Mouse (Mus musculus) liver, embryonic 16.5 days (tissue): ENCODE measurements around the gene Wee2. TPM values are rescaled to one million over a fixed set of nuclear protein-coding genes. Genes with fewer than 3 reads are reported as not detected.

Source experiments
- ATAC-seq: fragments of 200-750 bp; cut with Nextera tagmentation; 2 replicates; pipeline ENCODE4 v1.8.0; 2017; ENCODE audit warnings: low read depth, mild to moderate bottlenecking, moderate number of reproducible peaks, moderate library complexity
- H3K27ac ChIP-seq: fragments of 300-500 bp; sonication (generic); 2 replicates; pipeline ENCODE4 v1.5.1; 2014; ENCODE audit warnings: mild to moderate bottlenecking, low read length
- H3K27me3 ChIP-seq: fragments of 300-500 bp; sonication (generic); 2 replicates; pipeline ENCODE4 v1.6.1; 2014; ENCODE audit warnings: low read depth, low read length, mixed read lengths; ENCODE audit not compliant: control insufficient read depth, insufficient read depth
- H3K36me3 ChIP-seq: fragments of 300-500 bp; sonication (generic); 2 replicates; pipeline ENCODE4 v1.6.1; 2014; ENCODE audit warnings: mild to moderate bottlenecking; ENCODE audit not compliant: control insufficient read depth, insufficient read depth
- H3K4me1 ChIP-seq: fragments of 300-500 bp; sonication (generic); 2 replicates; pipeline ENCODE4 v1.6.1; 2014; ENCODE audit warnings: low read depth, low read length, mixed read lengths; ENCODE audit not compliant: control insufficient read depth
- H3K4me2 ChIP-seq: fragments of 300-500 bp; sonication (generic); 2 replicates; pipeline ENCODE4 v1.6.1; 2014; ENCODE audit warnings: low read depth, low read length, mixed read lengths
- H3K4me3 ChIP-seq: fragments of 300-500 bp; sonication (generic); 2 replicates; pipeline ENCODE4 v1.5.1; 2014; ENCODE audit warnings: low read depth, mild to moderate bottlenecking, low read length
- H3K9ac ChIP-seq: fragments of 300-500 bp; sonication (generic); 2 replicates; pipeline ENCODE4 v1.6.1; 2014; ENCODE audit warnings: low read depth, low read length
- H3K9me3 ChIP-seq: fragments of 300-500 bp; sonication (generic); replicated peaks from 2 replicates; pipeline ENCODE4 v1.6.1; 2016; ENCODE audit warnings: low read length; ENCODE audit not compliant: control insufficient read depth
- WGBS: fragments of 180-500 bp; shearing (Covaris S2); extraction: QIAGEN DNeasy Blood & Tissue Kit; methylation state at CpG from one replicate; pipeline ENCODE4 v1.1.7; 2014; ENCODE audit not compliant: insufficient replicate concordance; 5-methylcytosine and 5-hydroxymethylcytosine counted together
- polyA plus RNA-seq: library from polyadenylated mRNA; unstranded; fragments of >200 nt; fragmentation: Nextera tagmentation; extraction: Ambion mirVana; gene quantifications from 2 replicates; pipeline ENCODE4 v1.2.1, GENCODE M21; 2015

The Wee2 gene
- polyA plus RNA-seq, 1 experiment from 2014 or later = not detected

DNA sequence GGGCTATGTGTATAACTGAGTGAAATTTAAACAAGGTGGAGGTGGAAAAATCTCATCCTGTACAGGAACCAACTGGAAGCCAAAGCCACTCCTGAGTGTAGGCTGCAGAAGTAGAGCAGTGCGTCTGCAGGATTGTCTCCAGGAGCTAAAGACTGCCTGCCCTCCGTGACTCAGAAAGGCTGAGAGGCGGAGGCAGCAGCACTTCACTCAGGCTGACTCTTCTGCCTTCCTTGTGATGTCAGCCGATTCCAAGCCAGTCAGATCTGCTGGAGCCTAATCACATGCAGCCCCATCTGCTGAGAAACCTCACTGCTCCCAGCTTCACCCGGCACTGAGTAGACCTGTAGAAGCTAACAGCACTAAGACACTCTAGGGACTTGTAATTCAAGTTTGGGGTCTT, 43.4 kb downstream of the Wee2 start:
- no peaks in the 10 kb centered on the region for H3K4me1 ChIP-seq
- H3K9me3 ChIP-seq = no peaks in the 10 kb centered on the region
- 84% methylated on average over 5 of the region's 5 CpGs for WGBS
- H3K4me3 ChIP-seq = no peak overlapping the region
- H3K27me3 ChIP-seq = no peaks in the 10 kb centered on the region
- H3K27ac ChIP-seq = no peak overlapping the region
- no peak overlapping the region for H3K4me2 ChIP-seq
- H3K36me3 ChIP-seq = peaks cover 24% of the 10 kb centered on the region
- no peak overlapping the region for H3K9ac ChIP-seq
- ATAC-seq = no peak

DNA sequence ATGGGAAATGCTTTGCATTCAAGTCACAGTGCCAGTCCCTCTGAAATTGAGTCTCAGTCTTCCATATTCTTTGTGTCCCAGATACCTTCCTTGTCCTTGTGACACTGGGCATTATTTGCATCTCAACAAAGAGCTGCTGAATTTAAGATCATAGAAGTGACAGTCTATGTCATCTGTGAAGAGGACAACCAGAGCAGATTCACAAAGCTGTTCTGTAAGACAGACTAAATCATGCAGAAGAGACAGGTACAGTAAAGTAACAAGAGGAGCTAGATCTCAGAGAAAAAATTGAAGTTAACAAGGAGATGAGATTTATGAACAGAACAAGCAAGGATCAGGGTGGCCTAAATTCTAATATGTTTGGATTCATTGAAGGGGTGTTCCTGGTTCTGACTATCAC, 52.0 kb downstream of the Wee2 start, which contains the start of gene Tas2r137:
Gene Tas2r137 (plus strand): TSS at position 301 of the 400 bp plus-strand sequence.
- no peak within 1 kb of the TSS for H3K9ac ChIP-seq
- H3K27ac ChIP-seq = no peak within 1 kb of the TSS
- H3K4me1 ChIP-seq = no peaks in the 10 kb centered on the region
- H3K36me3 ChIP-seq = no peaks in the 10 kb centered on the region
- H3K4me2 ChIP-seq = no peak within 1 kb of the TSS
- no peaks in the 10 kb centered on the region for H3K27me3 ChIP-seq
- no peak for ATAC-seq
- H3K9me3 ChIP-seq = no peaks in the 10 kb centered on the region
- H3K4me3 ChIP-seq = no peak within 1 kb of the TSS

DNA sequence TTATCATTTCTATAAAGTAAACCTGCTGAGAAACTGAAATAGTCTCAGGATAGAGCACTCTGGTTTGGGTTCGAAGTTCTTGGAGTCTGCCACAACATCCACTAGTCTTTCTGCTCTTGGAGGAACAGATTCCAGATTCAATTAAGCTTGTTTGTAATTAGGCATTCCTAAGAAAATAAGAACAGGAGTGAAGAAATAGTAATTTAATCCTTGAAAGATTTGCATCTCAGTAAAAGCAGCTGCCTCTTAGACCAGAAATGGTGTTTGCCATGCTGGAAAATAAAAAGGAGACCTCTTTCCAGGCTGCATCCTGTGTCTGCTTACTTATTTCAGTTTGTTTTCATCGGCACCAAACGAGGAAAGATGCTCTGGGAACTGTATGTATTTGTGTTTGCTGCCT, 54.3 kb downstream of the Wee2 start, which contains the start of gene Tas2r108:
Gene Tas2r108 (plus strand): TSS at position 301 of the 400 bp plus-strand sequence.
- 59% methylated on average over 3 of the region's 3 CpGs for WGBS

More for the DNA sequence above, 54.3 kb downstream of the Wee2 start, which contains the start of gene Tas2r108:
- no peak within 1 kb of the TSS for H3K4me2 ChIP-seq
- H3K27ac ChIP-seq = no peak within 1 kb of the TSS
- no peak within 1 kb of the TSS for H3K9ac ChIP-seq
- no peaks in the 10 kb centered on the region for H3K4me1 ChIP-seq
- no peaks in the 10 kb centered on the region for H3K36me3 ChIP-seq
- H3K9me3 ChIP-seq = no peaks in the 10 kb centered on the region
- no peak for ATAC-seq
- no peak within 1 kb of the TSS for H3K4me3 ChIP-seq
- H3K27me3 ChIP-seq = no peaks in the 10 kb centered on the region

Other genes with a start within 250 kb of the Wee2 start
- gene Agk, start 113.9 kb upstream of the Wee2 start, polyA plus RNA-seq = 11.0 and 11.4 TPM in 2 replicates
- gene E330009J07Rik, start 3.0 kb upstream of the Wee2 start, polyA plus RNA-seq = 1.3 and 2.1 TPM in 2 replicates
- 46.8 and 52.3 TPM in 2 replicates for gene Ssbp1, start 32.3 kb downstream of the Wee2 start, polyA plus RNA-seq
- not detected in 2 replicates for gene Tas2r137, start 52.1 kb downstream of the Wee2 start, polyA plus RNA-seq
- not detected in 2 replicates for gene Tas2r108, start 54.4 kb downstream of the Wee2 start, polyA plus RNA-seq
- not detected in 2 replicates for gene Prss37, start 80.4 kb downstream of the Wee2 start, polyA plus RNA-seq
- 0.02 TPM in 1 of 2 replicates, not detected in the other for gene Olfr461, start 116.0 kb downstream of the Wee2 start, polyA plus RNA-seq
- gene Olfr460, start 130.4 kb downstream of the Wee2 start, polyA plus RNA-seq = not detected in 2 replicates
- 9.7 and 10.1 TPM in 2 replicates for gene Clec5a, start 146.7 kb downstream of the Wee2 start, polyA plus RNA-seq
- not detected in 2 replicates for gene Tas2r138, start 174.2 kb downstream of the Wee2 start, polyA plus RNA-seq
- 3.6 and 3.8 TPM in 2 replicates for gene Mgam, start 189.7 kb downstream of the Wee2 start, polyA plus RNA-seq